13 mouse cellular contexts compared by ENCODE assay signal in the genomic region with DNA sequence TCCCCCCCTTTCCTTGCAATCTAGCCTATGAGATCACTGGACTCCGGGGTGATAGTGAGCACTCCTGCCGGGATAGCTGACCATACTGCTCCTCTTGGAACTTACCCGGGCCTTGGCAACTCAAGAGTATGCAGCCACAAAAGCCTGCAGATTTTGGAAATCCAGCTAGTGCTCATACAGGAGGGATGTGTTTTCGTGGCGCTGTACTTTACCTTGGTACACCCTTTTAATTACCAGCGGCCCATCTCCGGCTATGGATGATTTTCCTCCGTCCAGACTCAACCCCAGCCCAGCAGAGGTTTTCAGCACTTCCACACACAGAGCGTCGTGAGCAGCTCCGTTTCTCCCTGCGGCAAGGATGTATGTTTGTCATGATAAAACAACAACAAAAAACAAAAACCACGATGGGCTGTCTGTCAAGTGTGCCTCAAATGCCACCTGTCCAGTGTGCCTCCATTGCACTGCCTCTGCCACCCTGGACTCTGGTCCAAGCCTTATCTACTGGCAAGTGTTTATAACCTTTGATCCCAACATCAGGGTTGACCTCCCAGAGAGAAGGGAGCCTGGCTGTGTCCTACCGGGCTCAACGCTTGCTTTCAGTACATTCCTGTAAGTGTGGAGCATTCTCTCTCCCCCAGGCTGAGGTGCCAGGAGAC. TPM values are rescaled to one million over a fixed set of nuclear protein-coding genes. Genes with fewer than 3 reads are reported as not detected.
A peak's percentile ranks its signal among the peaks of the same experiment; 100 is the strongest.
DNase-seq lines count a peak whose midpoint lies in the region; ATAC-seq lines count a peak whose summit lies in the region.
"Had no signal": no experiment of that assay in that cellular context is flagged by ENCODE, and none has a peak within 500 bp of the region (broad histone marks: within the 10 kb centered on the region; RNA-seq: fewer than 3 reads in every experiment).

No protein-coding gene starts in this region.

- 0 out of 2 replicates have a peak overlapping the region, but pooled peaks have one; percentile 51 for H3K27ac ChIP-seq in forebrain, embryonic 10.5 days
- H3K27ac ChIP-seq in forebrain, embryonic 11.5 days (ENCODE audit: low read depth, low read length), result no peak overlapping the region
- H3K27ac ChIP-seq in forebrain, embryonic 16.5 days (ENCODE audit: low read length), result peak overlapping the region; percentile 89
- no peak overlapping the region for H3K27ac ChIP-seq in intestine, embryonic 16.5 days (ENCODE audit: low read length)
- H3K27ac ChIP-seq in midbrain, embryonic 15.5 days, result peak overlapping the region; percentile 77
- H3K27ac ChIP-seq: limb, embryonic 12.5 days had no signal

- no peak overlapping the region for H3K4me2 ChIP-seq in forebrain, embryonic 11.5 days (ENCODE audit: low read depth, low read length, severe bottlenecking)
- H3K4me2 ChIP-seq in forebrain, embryonic 16.5 days (ENCODE audit: low read length), result 0 out of 2 replicates have a peak overlapping the region, but pooled peaks have one; percentile 9
- H3K4me2 ChIP-seq in intestine, embryonic 16.5 days (ENCODE audit: low read depth, low read length), result no peak overlapping the region
- H3K4me2 ChIP-seq in midbrain, embryonic 15.5 days, result 0 out of 2 replicates have a peak overlapping the region, but pooled peaks have one; percentile 8
- H3K4me2 ChIP-seq: limb, embryonic 12.5 days had no signal

- WGBS in forebrain, embryonic 10.5 days, result 86% methylated on average over 15 of the region's 15 CpGs
- 84% methylated on average over 15 of the region's 15 CpGs for WGBS in forebrain, embryonic 11.5 days
- WGBS in forebrain, embryonic 16.5 days, result 75% methylated on average over 15 of the region's 15 CpGs
- WGBS in intestine, embryonic 16.5 days, result 76% methylated on average over 15 of the region's 15 CpGs
- WGBS in midbrain, embryonic 15.5 days, result 75% methylated on average over 15 of the region's 15 CpGs

- peaks cover 5% of the 10 kb centered on the region for H3K36me3 ChIP-seq in forebrain, embryonic 10.5 days (replicated peaks)
- no peaks in the 10 kb centered on the region for H3K36me3 ChIP-seq in forebrain, embryonic 11.5 days (ENCODE audit: control insufficient read depth, insufficient read depth, low read length)
- H3K36me3 ChIP-seq in forebrain, embryonic 16.5 days (ENCODE audit: control insufficient read depth, insufficient read depth), result no peaks in the 10 kb centered on the region
- no peaks in the 10 kb centered on the region for H3K36me3 ChIP-seq in intestine, embryonic 16.5 days (ENCODE audit: control insufficient read depth, insufficient read depth, low read length)
- H3K36me3 ChIP-seq in midbrain, embryonic 15.5 days (replicated peaks), result no peaks in the 10 kb centered on the region

- H3K4me1 ChIP-seq in forebrain, embryonic 10.5 days, result peaks cover 27% of the 10 kb centered on the region
- peaks cover 11% of the 10 kb centered on the region; the same call in 1 of the 2 replicates for H3K4me1 ChIP-seq in forebrain, embryonic 11.5 days (replicated peaks; ENCODE audit: control insufficient read depth, insufficient read depth, low read length)
- H3K4me1 ChIP-seq in forebrain, embryonic 16.5 days (replicated peaks; ENCODE audit: control insufficient read depth, insufficient read depth, low read length), result peaks cover 30% of the 10 kb centered on the region
- H3K4me1 ChIP-seq in intestine, embryonic 16.5 days (ENCODE audit: control insufficient read depth, insufficient read depth, low read length), result peaks cover 13% of the 10 kb centered on the region
- H3K4me1 ChIP-seq in midbrain, embryonic 15.5 days, result peaks cover 25% of the 10 kb centered on the region

- ATAC-seq in forebrain, embryonic 11.5 days (replicated peaks; ENCODE audit: low FRiP score), result no peak; the same call in 1 of the 2 replicates
- ATAC-seq in forebrain, embryonic 16.5 days, result no peak
- peak; percentile 27; the same call in 1 of the 2 replicates for ATAC-seq in intestine, embryonic 16.5 days
- ATAC-seq in midbrain, embryonic 15.5 days (replicated peaks), result peak; percentile 34
- ATAC-seq: inflammation-experienced regulatory T-cells, adult 6 months had no signal

- no peak overlapping the region for H3K4me3 ChIP-seq in forebrain, embryonic 10.5 days
- no peak overlapping the region for H3K4me3 ChIP-seq in forebrain, embryonic 11.5 days (ENCODE audit: low read depth, low read length)
- H3K4me3 ChIP-seq in forebrain, embryonic 16.5 days (replicated peaks; ENCODE audit: low read length), result no peak overlapping the region
- H3K4me3 ChIP-seq in intestine, embryonic 16.5 days (ENCODE audit: low read length), result no peak overlapping the region
- no peak overlapping the region for H3K4me3 ChIP-seq in midbrain, embryonic 15.5 days
- H3K4me3 ChIP-seq: erythroblast, embryonic 14.5 days; limb, embryonic 12.5 days had no signal

- H3K27me3 ChIP-seq in forebrain, embryonic 10.5 days (ENCODE audit: poor library complexity, severe bottlenecking), result no peaks in the 10 kb centered on the region
- no peaks in the 10 kb centered on the region for H3K27me3 ChIP-seq in forebrain, embryonic 11.5 days (ENCODE audit: control insufficient read depth, insufficient read depth, low read length)
- no peaks in the 10 kb centered on the region for H3K27me3 ChIP-seq in forebrain, embryonic 16.5 days (replicated peaks; ENCODE audit: control insufficient read depth, insufficient read depth, low read length)
- H3K27me3 ChIP-seq in intestine, embryonic 16.5 days (replicated peaks; ENCODE audit: control insufficient read depth, insufficient read depth, low read length), result no peaks in the 10 kb centered on the region
- H3K27me3 ChIP-seq in midbrain, embryonic 15.5 days (replicated peaks), result 0 out of 2 replicates have a peak, but pooled peaks cover 3% of the 10 kb centered on the region
- H3K27me3 ChIP-seq: limb, embryonic 12.5 days had no signal

- H3K9ac ChIP-seq in forebrain, embryonic 11.5 days (ENCODE audit: low read length), result no peak overlapping the region
- no peak overlapping the region for H3K9ac ChIP-seq in forebrain, embryonic 16.5 days (replicated peaks; ENCODE audit: low read depth, low read length)
- no peak overlapping the region for H3K9ac ChIP-seq in intestine, embryonic 16.5 days (ENCODE audit: low read depth, low read length)
- H3K9ac ChIP-seq in midbrain, embryonic 15.5 days, result no peak overlapping the region
- H3K9ac ChIP-seq: limb, embryonic 12.5 days had no signal

- no peak for DNase-seq in forebrain, embryonic 10.5 days (ENCODE audit: extremely low spot score, low spot score)
- DNase-seq in forebrain, embryonic 11.5 days (ENCODE audit: low spot score), result no peak
- DNase-seq in adipocyte (ENCODE audit: low spot score), result no peak
- DNase-seq in ovary, adult 18-20 months (ENCODE audit: low spot score), result no peak
- DNase-seq in lung, postnatal 25 days (ENCODE audit: low spot score), result no peak
- DNase-seq: gastrocnemius, postnatal 10 days had no signal

- no peaks in the 10 kb centered on the region for H3K9me3 ChIP-seq in forebrain, embryonic 10.5 days
- no peaks in the 10 kb centered on the region for H3K9me3 ChIP-seq in forebrain, embryonic 11.5 days (ENCODE audit: control insufficient read depth, low read length)
- H3K9me3 ChIP-seq in forebrain, embryonic 16.5 days (ENCODE audit: control insufficient read depth, low read length), result no peaks in the 10 kb centered on the region
- no peaks in the 10 kb centered on the region for H3K9me3 ChIP-seq in intestine, embryonic 16.5 days (ENCODE audit: control insufficient read depth, low read length)
- H3K9me3 ChIP-seq in midbrain, embryonic 15.5 days, result no peaks in the 10 kb centered on the region
- H3K9me3 ChIP-seq: limb, embryonic 12.5 days had no signal

RNA-seq across cellular contexts. Expression of gene 1810049J17Rik, which starts 43.8 kb away (rescaled TPM):
- 1.4 TPM in 1 of 2 replicates, not detected in the other for polyA plus RNA-seq in forebrain, embryonic 10.5 days (2016; fragmentation: Nextera tagmentation; extraction: Ambion mirVana)
- 1.0 TPM in 1 of 2 replicates, not detected in the other for polyA plus RNA-seq in forebrain, embryonic 11.5 days (2014; fragmentation: Nextera tagmentation; extraction: Ambion mirVana)
- not detected in 2 replicates for polyA plus RNA-seq in forebrain, embryonic 16.5 days (2015; fragmentation: Nextera tagmentation; extraction: Ambion mirVana)
- polyA plus RNA-seq in intestine, embryonic 16.5 days (2015; fragmentation: Nextera tagmentation; extraction: Ambion mirVana), result 0.81 and 2.1 TPM in 2 replicates
- 1.1 TPM in 2 replicates for polyA plus RNA-seq in midbrain, embryonic 15.5 days (2015; fragmentation: Nextera tagmentation; extraction: Ambion mirVana)
- polyA plus RNA-seq: erythroblast, embryonic 14.5 days; inflammation-experienced regulatory T-cells, adult 6 months; spleen, adult 2 months had no signal

RNA-seq across cellular contexts. Expression of gene Golph3, which starts 44.3 kb away (rescaled TPM):
- 67.3 and 68.7 TPM in 2 replicates for polyA plus RNA-seq in forebrain, embryonic 10.5 days (2016; fragmentation: Nextera tagmentation; extraction: Ambion mirVana)
- 102 and 103 TPM in 2 replicates for polyA plus RNA-seq in forebrain, embryonic 11.5 days (2014; fragmentation: Nextera tagmentation; extraction: Ambion mirVana)
- 56.7 and 70.2 TPM in 2 replicates for polyA plus RNA-seq in forebrain, embryonic 16.5 days (2015; fragmentation: Nextera tagmentation; extraction: Ambion mirVana)
- 66.9 and 74.3 TPM in 2 replicates for polyA plus RNA-seq in intestine, embryonic 16.5 days (2015; fragmentation: Nextera tagmentation; extraction: Ambion mirVana)
- 62.6 and 64.8 TPM in 2 replicates for polyA plus RNA-seq in midbrain, embryonic 15.5 days (2015; fragmentation: Nextera tagmentation; extraction: Ambion mirVana)

Comparison
In these comparisons a context has a peak if more than half of its experiments do, and no peak if none do; other contexts are left out.
1. H3K27ac ChIP-seq: peak in forebrain, embryonic 10.5 days (single experiment), forebrain, embryonic 16.5 days (single experiment) and midbrain, embryonic 15.5 days (single experiment); none in forebrain, embryonic 11.5 days (single experiment) and intestine, embryonic 16.5 days (single experiment).
2. H3K4me2 ChIP-seq: peak in forebrain, embryonic 16.5 days (single experiment) and midbrain, embryonic 15.5 days (single experiment); none in forebrain, embryonic 11.5 days (single experiment) and intestine, embryonic 16.5 days (single experiment).
3. ATAC-seq: peak in intestine, embryonic 16.5 days (single experiment) and midbrain, embryonic 15.5 days (single experiment); none in forebrain, embryonic 11.5 days (single experiment) and forebrain, embryonic 16.5 days (single experiment).